In the genomic region with DNA sequence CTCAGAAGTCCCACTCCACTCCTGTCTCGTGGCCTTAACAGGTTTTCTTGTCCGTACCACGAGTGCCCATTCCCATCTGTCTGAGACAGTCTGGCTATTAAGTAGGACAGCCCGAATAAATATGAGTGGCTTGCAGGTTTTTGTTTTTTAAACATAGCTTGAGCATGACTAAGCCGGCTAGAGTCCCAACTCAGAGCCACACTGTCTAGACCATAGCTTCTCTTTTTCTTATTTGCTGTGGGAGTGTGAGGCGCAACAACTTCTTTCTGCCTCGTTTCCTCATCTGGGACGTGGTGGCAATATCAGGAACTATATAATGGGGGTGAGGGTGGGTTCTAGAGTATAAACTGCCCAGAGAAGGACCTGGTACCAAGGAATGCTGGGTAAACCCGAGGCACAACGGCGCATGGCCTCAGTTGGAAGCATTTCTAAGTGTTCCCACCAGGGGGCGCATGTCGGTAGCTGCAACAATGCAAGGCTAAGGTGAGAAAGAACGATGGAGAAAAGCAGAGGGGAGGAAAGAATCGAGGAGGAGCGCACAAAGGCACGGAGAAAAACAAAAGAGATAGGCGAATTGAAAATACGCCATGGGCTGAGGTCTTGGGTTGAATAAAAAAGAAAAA, we compare ENCODE assay signal across 8 mouse cellular contexts. TPM values are rescaled to one million over a fixed set of nuclear protein-coding genes. Genes with fewer than 3 reads are reported as not detected.
DNase-seq lines count a peak whose midpoint lies in the region; ATAC-seq lines count a peak whose summit lies in the region.

No protein-coding gene starts in this region.

- no peak overlapping the region for H3K9ac ChIP-seq in embryonic facial prominence, embryonic 13.5 days
- no peak overlapping the region for H3K9ac ChIP-seq in kidney, embryonic 14.5 days (ENCODE audit: low read depth, low read length)
- H3K9ac ChIP-seq in liver, embryonic 11.5 days (ENCODE audit: low read depth, low read length) = no peak overlapping the region
- H3K9ac ChIP-seq in neural tube, embryonic 12.5 days = no peak overlapping the region
- no peak overlapping the region for H3K9ac ChIP-seq in stomach, embryonic 16.5 days (ENCODE audit: low read length)

- no peak for ATAC-seq in embryonic facial prominence, embryonic 13.5 days (ENCODE audit: insufficient number of reproducible peaks, insufficient read depth, low FRiP score, low TSS enrichment, low read depth)
- peak; percentile 24 for ATAC-seq in kidney, embryonic 14.5 days (ENCODE audit: low FRiP score, low TSS enrichment)
- ATAC-seq in liver, embryonic 11.5 days (replicated peaks; ENCODE audit: low FRiP score) = 0 out of 2 replicates have a peak, but pooled peaks have one; percentile 35
- peak; percentile 39 for ATAC-seq in neural tube, embryonic 12.5 days (ENCODE audit: low FRiP score, low read depth)
- peak; percentile 25; the same call in 1 of the 2 replicates for ATAC-seq in stomach, embryonic 16.5 days (ENCODE audit: insufficient read depth, low FRiP score)

- peak; percentile 73 for DNase-seq in 416B (ENCODE audit: low read depth)
- DNase-seq in adrenal gland, postnatal 25 days = peak; percentile 75
- peak; percentile 26 to 62 for DNase-seq in heart, adult 9 months (ENCODE audit: low spot score in 2 of 2)
- DNase-seq in liver, embryonic 11.5 days (ENCODE audit: low spot score) = peak; percentile 71

- no peak overlapping the region for H3K27ac ChIP-seq in embryonic facial prominence, embryonic 13.5 days
- H3K27ac ChIP-seq in kidney, embryonic 14.5 days (ENCODE audit: low read depth, low read length) = no peak overlapping the region
- no peak overlapping the region for H3K27ac ChIP-seq in liver, embryonic 11.5 days (ENCODE audit: low read depth, low read length)
- no peak overlapping the region for H3K27ac ChIP-seq in neural tube, embryonic 12.5 days
- peak overlapping the region; percentile 73; the same call in 1 of the 2 replicates for H3K27ac ChIP-seq in stomach, embryonic 16.5 days (ENCODE audit: low read length)

- 0 out of 2 replicates have a peak, but pooled peaks cover 6% of the 10 kb centered on the region for H3K4me1 ChIP-seq in embryonic facial prominence, embryonic 13.5 days
- no peaks in the 10 kb centered on the region for H3K4me1 ChIP-seq in kidney, embryonic 14.5 days (ENCODE audit: control insufficient read depth, insufficient read depth, low read length)
- no peaks in the 10 kb centered on the region for H3K4me1 ChIP-seq in liver, embryonic 11.5 days (replicated peaks; ENCODE audit: control insufficient read depth, insufficient read depth, low read length)
- no peaks in the 10 kb centered on the region for H3K4me1 ChIP-seq in neural tube, embryonic 12.5 days
- H3K4me1 ChIP-seq in stomach, embryonic 16.5 days (ENCODE audit: control insufficient read depth, insufficient read depth, low read length) = 0 out of 2 replicates have a peak, but pooled peaks cover 3% of the 10 kb centered on the region

- H3K27me3 ChIP-seq in embryonic facial prominence, embryonic 13.5 days = no peaks in the 10 kb centered on the region
- H3K27me3 ChIP-seq in kidney, embryonic 14.5 days (ENCODE audit: control insufficient read depth, insufficient read depth, low read length) = no peaks in the 10 kb centered on the region
- H3K27me3 ChIP-seq in liver, embryonic 11.5 days (replicated peaks; ENCODE audit: control insufficient read depth, insufficient read depth, low read length) = 0 out of 2 replicates have a peak, but pooled peaks cover 4% of the 10 kb centered on the region
- H3K27me3 ChIP-seq in neural tube, embryonic 12.5 days (replicated peaks) = no peaks in the 10 kb centered on the region
- H3K27me3 ChIP-seq in stomach, embryonic 16.5 days (ENCODE audit: control insufficient read depth, insufficient read depth, low read length) = no peaks in the 10 kb centered on the region

- H3K36me3 ChIP-seq in embryonic facial prominence, embryonic 13.5 days = no peaks in the 10 kb centered on the region
- H3K36me3 ChIP-seq in kidney, embryonic 14.5 days (ENCODE audit: control insufficient read depth, insufficient read depth, low read length) = no peaks in the 10 kb centered on the region
- no peaks in the 10 kb centered on the region for H3K36me3 ChIP-seq in liver, embryonic 11.5 days (ENCODE audit: control insufficient read depth, insufficient read depth, low read length)
- no peaks in the 10 kb centered on the region for H3K36me3 ChIP-seq in neural tube, embryonic 12.5 days
- H3K36me3 ChIP-seq in stomach, embryonic 16.5 days (ENCODE audit: control insufficient read depth, insufficient read depth, low read length) = no peaks in the 10 kb centered on the region

- 40% methylated on average over 19 of the region's 19 CpGs for WGBS in embryonic facial prominence, embryonic 13.5 days
- WGBS in kidney, embryonic 14.5 days = 39% methylated on average over 19 of the region's 19 CpGs
- 34% methylated on average over 19 of the region's 19 CpGs for WGBS in liver, embryonic 11.5 days
- 40% methylated on average over 19 of the region's 19 CpGs for WGBS in neural tube, embryonic 12.5 days
- 34% methylated on average over 19 of the region's 19 CpGs for WGBS in stomach, embryonic 16.5 days

- H3K4me2 ChIP-seq in embryonic facial prominence, embryonic 13.5 days = 0 out of 2 replicates have a peak overlapping the region, but pooled peaks have one; percentile 2
- H3K4me2 ChIP-seq in kidney, embryonic 14.5 days (replicated peaks; ENCODE audit: low read depth, low read length) = no peak overlapping the region
- H3K4me2 ChIP-seq in liver, embryonic 11.5 days = no peak overlapping the region
- H3K4me2 ChIP-seq in neural tube, embryonic 12.5 days (replicated peaks) = no peak overlapping the region
- H3K4me2 ChIP-seq in stomach, embryonic 16.5 days (ENCODE audit: low read depth, low read length) = no peak overlapping the region

- no peaks in the 10 kb centered on the region for H3K9me3 ChIP-seq in embryonic facial prominence, embryonic 13.5 days
- H3K9me3 ChIP-seq in kidney, embryonic 14.5 days (ENCODE audit: control insufficient read depth, low read length) = no peaks in the 10 kb centered on the region
- no peaks in the 10 kb centered on the region for H3K9me3 ChIP-seq in liver, embryonic 11.5 days (ENCODE audit: control insufficient read depth, low read length)
- H3K9me3 ChIP-seq in neural tube, embryonic 12.5 days = no peaks in the 10 kb centered on the region
- H3K9me3 ChIP-seq in stomach, embryonic 16.5 days (replicated peaks; ENCODE audit: control insufficient read depth, low read length) = no peaks in the 10 kb centered on the region

- H3K4me3 ChIP-seq in embryonic facial prominence, embryonic 13.5 days = no peak overlapping the region
- no peak overlapping the region for H3K4me3 ChIP-seq in kidney, embryonic 14.5 days (ENCODE audit: low read length)
- no peak overlapping the region for H3K4me3 ChIP-seq in liver, embryonic 11.5 days (ENCODE audit: low read depth, low read length)
- H3K4me3 ChIP-seq in neural tube, embryonic 12.5 days = no peak overlapping the region
- no peak overlapping the region for H3K4me3 ChIP-seq in stomach, embryonic 16.5 days (replicated peaks; ENCODE audit: low read length)

RNA-seq across cellular contexts. Expression of gene Reg4, which starts 5.1 kb away (rescaled TPM):
- total RNA-seq in adrenal gland, postnatal 25 days (2021) = not detected in 2 replicates
- polyA plus RNA-seq in embryonic facial prominence, embryonic 13.5 days (2015; fragmentation: Nextera tagmentation; extraction: Ambion mirVana) = not detected in 2 replicates
- 0.31 TPM in 1 of 2 replicates, not detected in the other for polyA plus RNA-seq in kidney, embryonic 14.5 days (2014; fragmentation: Nextera tagmentation; extraction: Ambion mirVana)
- 0.16 TPM in 1 of 2 replicates, not detected in the other for polyA plus RNA-seq in liver, embryonic 11.5 days (2014; fragmentation: Nextera tagmentation; extraction: Ambion mirVana)
- polyA plus RNA-seq in neural tube, embryonic 12.5 days (2016; fragmentation: Nextera tagmentation; extraction: Ambion mirVana) = not detected in 2 replicates
- polyA plus RNA-seq in stomach, embryonic 16.5 days (2015; fragmentation: Nextera tagmentation; extraction: Ambion mirVana) = 0.30 and 1.1 TPM in 2 replicates

RNA-seq across cellular contexts. Expression of gene Hmgcs2, which starts 53.1 kb away (rescaled TPM):
- total RNA-seq in adrenal gland, postnatal 25 days (2021) = 6.0 and 18.1 TPM in 2 replicates
- polyA plus RNA-seq in embryonic facial prominence, embryonic 13.5 days (2015; fragmentation: Nextera tagmentation; extraction: Ambion mirVana) = 2.6 and 6.4 TPM in 2 replicates
- 6.4 and 6.7 TPM in 2 replicates for polyA plus RNA-seq in kidney, embryonic 14.5 days (2014; fragmentation: Nextera tagmentation; extraction: Ambion mirVana)
- polyA plus RNA-seq in liver, embryonic 11.5 days (2014; fragmentation: Nextera tagmentation; extraction: Ambion mirVana) = 29.9 and 32.9 TPM in 2 replicates
- polyA plus RNA-seq in neural tube, embryonic 12.5 days (2016; fragmentation: Nextera tagmentation; extraction: Ambion mirVana) = 2.3 and 3.2 TPM in 2 replicates
- 91.5 and 93.3 TPM in 2 replicates for polyA plus RNA-seq in stomach, embryonic 16.5 days (2015; fragmentation: Nextera tagmentation; extraction: Ambion mirVana)
